Mouse (Mus musculus) heart, postnatal 0 days (tissue): ENCODE measurements at regions not wholly inside any gene's neighbourhood (a gene's known extent, or its start where the extent isn't known, plus 50 kb on each side); places are given as distances from the start of the nearest gene placed in this dataset.

ENCODE experiments used
- CTCF ChIP-seq: IDR thresholded peaks from 2 replicates; pipeline ENCODE4 v1.5.1; 2016; ENCODE audit warnings: antibody characterized with exemption, control low read depth, low read depth
- EP300 ChIP-seq: IDR thresholded peaks from 2 replicates; pipeline ENCODE4 v1.6.1; 2016; ENCODE audit warnings: antibody characterized with exemption, low read depth

DNA sequence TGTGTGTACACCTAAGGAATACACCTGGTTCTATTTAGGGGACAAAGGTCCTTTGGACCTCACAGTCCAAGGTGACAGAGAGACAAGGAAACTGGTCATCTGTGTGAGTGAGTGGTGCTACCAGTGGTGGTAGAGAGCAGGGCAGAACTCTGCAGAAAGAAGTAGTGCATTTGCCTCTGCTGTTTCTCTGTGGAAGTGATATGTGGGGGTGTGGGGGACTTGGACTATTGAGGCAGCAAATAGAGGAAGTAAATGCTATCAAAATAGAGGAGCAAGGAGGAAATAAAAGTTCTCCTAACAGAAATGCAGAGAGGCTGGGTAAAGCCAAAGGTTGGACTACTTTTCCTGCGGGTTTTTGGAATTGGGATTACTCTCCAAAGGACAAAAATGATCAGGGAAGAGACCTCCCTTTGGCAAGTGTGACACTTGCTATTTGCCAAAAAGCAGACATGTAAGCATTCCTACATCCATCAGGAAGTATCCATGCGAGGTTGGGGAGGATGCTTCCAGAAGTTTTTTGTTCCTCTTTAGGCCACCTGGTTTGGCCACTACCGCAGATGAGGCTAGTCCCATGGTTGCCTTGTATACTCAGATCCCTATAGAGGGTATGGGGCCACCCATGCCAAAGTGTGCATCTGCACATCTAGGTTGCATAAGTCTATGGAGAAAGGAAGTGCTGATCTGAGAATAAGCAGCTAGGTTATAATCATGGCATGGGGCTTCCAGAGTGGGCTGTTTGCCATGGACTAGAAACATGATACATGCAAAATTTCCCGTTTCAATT is 285.0 kb upstream of the Klf4 start:
- TF ChIP-seq CTCF (no peak), EP300 (no peak)
